Mouse (Mus musculus) lung, postnatal 0 days (tissue): Measurements from ENCODE around the gene Npff. TPM values are rescaled to one million over a fixed set of nuclear protein-coding genes. Genes with fewer than 3 reads are reported as not detected.

ENCODE experiments used
- ATAC-seq: fragments of 200-750 bp; cut with Nextera tagmentation; 2 replicates; pipeline ENCODE4 v1.8.0; 2017; ENCODE audit warnings: moderate library complexity
- DNase-seq: peaks from one replicate; pipeline ENCODE4 v3.0.0-alpha.2; 2016; ENCODE audit warnings: low spot score
- H3K27ac ChIP-seq: fragments of 300-500 bp; sonication (generic); 2 replicates; pipeline ENCODE4 v1.5.1; 2014; ENCODE audit warnings: antibody characterized with exemption, mild to moderate bottlenecking, low read length, mixed read lengths
- H3K27me3 ChIP-seq: fragments of 300-500 bp; sonication (generic); replicated peaks from 2 replicates; pipeline ENCODE4 v1.6.1; 2014; ENCODE audit warnings: low read length, mixed read lengths; ENCODE audit not compliant: insufficient read depth
- H3K36me3 ChIP-seq: fragments of 300-500 bp; sonication (generic); 2 replicates; pipeline ENCODE4 v1.6.1; 2014; ENCODE audit warnings: low read length, mixed read lengths; ENCODE audit not compliant: insufficient read depth
- H3K4me1 ChIP-seq: fragments of 300-500 bp; sonication (generic); 2 replicates; pipeline ENCODE4 v1.6.1; 2014; ENCODE audit warnings: antibody characterized with exemption, low read depth, low read length, mixed read lengths; ENCODE audit not compliant: insufficient read depth
- H3K4me2 ChIP-seq: fragments of 300-500 bp; sonication (generic); replicated peaks from 2 replicates; pipeline ENCODE4 v1.6.1; 2014; ENCODE audit warnings: low read depth, mild to moderate bottlenecking, low read length, moderate library complexity, mixed read lengths
- H3K4me3 ChIP-seq: fragments of 300-500 bp; sonication (generic); 2 replicates; pipeline ENCODE4 v1.5.1; 2014; ENCODE audit warnings: low read depth, low read length
- H3K9ac ChIP-seq: fragments of 300-500 bp; sonication (generic); replicated peaks from 2 replicates; pipeline ENCODE4 v1.6.1; 2014; ENCODE audit warnings: low read depth, mild to moderate bottlenecking
- H3K9me3 ChIP-seq: fragments of 300-500 bp; sonication (generic); 2 replicates; pipeline ENCODE4 v1.6.1; 2016; ENCODE audit warnings: low read length, mixed read lengths
- CTCF ChIP-seq: IDR thresholded peaks from 2 replicates; pipeline ENCODE4 v1.5.1; 2016; ENCODE audit warnings: antibody characterized with exemption, mild to moderate bottlenecking
- EP300 ChIP-seq: IDR thresholded peaks from 2 replicates; pipeline ENCODE4 v1.6.1; 2016; ENCODE audit warnings: antibody characterized with exemption, mild to moderate bottlenecking, control low read depth
- WGBS: fragments of 180-500 bp; shearing (Covaris S2); extraction: QIAGEN DNeasy Blood & Tissue Kit; methylation state at CpG from one replicate; pipeline ENCODE4 v1.1.7; 2014; 5-methylcytosine and 5-hydroxymethylcytosine counted together
- polyA plus RNA-seq: library from polyadenylated mRNA; unstranded; fragments of >200 nt; fragmentation: Nextera tagmentation; extraction: Ambion mirVana; gene quantifications from 2 replicates; pipeline ENCODE4 v1.2.1, GENCODE M21; 2015

The Npff gene
- polyA plus RNA-seq, 1 experiment from 2014 or later, result 3.7 TPM

- Histone ChIP-seq H3K9ac (no peak overlapping the region), H3K27me3 (no peaks in the 10 kb centered on the region), H3K4me2 (no peak overlapping the region), H3K9me3 (no peaks in the 10 kb centered on the region), H3K36me3 (peaks cover 33% of the 10 kb centered on the region), H3K4me1 (no peaks in the 10 kb centered on the region), H3K4me3 (no peak overlapping the region), H3K27ac (no peak overlapping the region)
- DNase-seq (no peak), ATAC-seq (no peak)
- WGBS, result 82% methylated on average over 9 of the region's 9 CpGs
- TF ChIP-seq EP300, result no peak
- no peak for TF ChIP-seq CTCF
Measured at GRCm38 (mm10) chr15:102503924-102504782, 20.6 kb downstream of the Npff start.

- H3K27ac ChIP-seq, result no peak within 1 kb of the TSS
- TF ChIP-seq EP300 (no peak), CTCF (no peak)
- H3K27me3 ChIP-seq, result no peaks in the 10 kb centered on the region
- H3K4me3 ChIP-seq, result no peak within 1 kb of the TSS
- no peak within 1 kb of the TSS for H3K9ac ChIP-seq
- no peak within 1 kb of the TSS for H3K4me2 ChIP-seq
- H3K9me3 ChIP-seq, result no peaks in the 10 kb centered on the region
- DNase-seq (no peak), ATAC-seq (no peak)
- H3K36me3 ChIP-seq, result peaks cover 38% of the 10 kb centered on the region
- 92% methylated on average over 1 of the region's 1 CpGs for WGBS
- H3K4me1 ChIP-seq, result no peaks in the 10 kb centered on the region
Measured at GRCm38 (mm10) chr15:102503447-102503846, 21.3 kb downstream of the Npff start, which contains the start of gene Gm10337. TSS of gene Gm10337 (plus strand) at chr15:102503722.

- H3K4me2 ChIP-seq, result no peak overlapping the region
- WGBS, result 72% methylated on average over 9 of the region's 9 CpGs
- no peak for DNase-seq
Measured at GRCm38 (mm10) chr15:102502254-102502840, 22.4 kb downstream of the Npff start.

GRCm38 (mm10) chr15:102501084-102501814, 23.5 kb downstream of the Npff start:
- Histone ChIP-seq H3K4me1 (no peaks in the 10 kb centered on the region), H3K27ac (no peak overlapping the region), H3K36me3 (peaks cover 48% of the 10 kb centered on the region), H3K9me3 (no peaks in the 10 kb centered on the region), H3K9ac (no peak overlapping the region), H3K4me2 (no peak overlapping the region), H3K27me3 (no peaks in the 10 kb centered on the region), H3K4me3 (no peak overlapping the region)
- ATAC-seq (no peak), DNase-seq (no peak)
- TF ChIP-seq CTCF (no peak), EP300 (no peak)
- WGBS, result 78% methylated on average over 19 of the region's 19 CpGs

More at GRCm38 (mm10) chr15:102502254-102502840, 22.4 kb downstream of the Npff start:
- Histone ChIP-seq H3K9ac (no peak overlapping the region), H3K27ac (no peak overlapping the region), H3K27me3 (no peaks in the 10 kb centered on the region), H3K4me3 (no peak overlapping the region), H3K36me3 (peaks cover 46% of the 10 kb centered on the region), H3K9me3 (no peaks in the 10 kb centered on the region), H3K4me1 (no peaks in the 10 kb centered on the region)
- TF ChIP-seq CTCF (no peak), EP300 (no peak)
- no peak for ATAC-seq

DNA sequence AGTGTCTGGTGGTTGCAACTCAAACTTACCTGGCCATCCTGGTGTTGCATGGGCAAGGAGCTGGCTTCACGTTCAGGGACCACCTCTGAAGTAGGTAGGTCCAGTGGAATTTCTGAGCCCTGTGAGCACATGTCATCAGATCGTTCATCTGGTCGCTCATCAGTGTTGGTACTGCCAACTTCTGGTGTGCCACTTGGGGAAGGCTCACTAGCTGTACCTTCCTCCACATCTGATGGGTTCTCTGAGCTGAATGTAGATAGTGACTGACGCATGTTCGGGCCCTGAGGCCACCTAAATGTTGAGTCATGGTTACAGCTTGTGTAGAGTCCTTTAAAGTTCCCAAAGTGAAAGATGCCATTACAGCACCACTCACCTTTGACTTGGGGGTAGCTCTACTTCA, 24.3 kb downstream of the Npff start:
- ATAC-seq (no peak), DNase-seq (no peak)
- 79% methylated on average over 5 of the region's 5 CpGs for WGBS
- no peak overlapping the region for H3K27ac ChIP-seq
- TF ChIP-seq CTCF, result no peak
- no peak for TF ChIP-seq EP300
- no peaks in the 10 kb centered on the region for H3K9me3 ChIP-seq
- H3K9ac ChIP-seq, result no peak overlapping the region
- no peaks in the 10 kb centered on the region for H3K4me1 ChIP-seq
- no peak overlapping the region for H3K4me2 ChIP-seq
- H3K27me3 ChIP-seq, result no peaks in the 10 kb centered on the region
- H3K4me3 ChIP-seq, result no peak overlapping the region
- H3K36me3 ChIP-seq, result peaks cover 48% of the 10 kb centered on the region

- ATAC-seq (no peak), DNase-seq (no peak)
- Histone ChIP-seq H3K9ac (no peak overlapping the region), H3K27ac (no peak overlapping the region), H3K27me3 (no peaks in the 10 kb centered on the region), H3K9me3 (no peaks in the 10 kb centered on the region), H3K36me3 (peaks cover 48% of the 10 kb centered on the region), H3K4me2 (no peak overlapping the region), H3K4me1 (no peaks in the 10 kb centered on the region), H3K4me3 (no peak overlapping the region)
- WGBS, result 84% methylated on average over 6 of the region's 6 CpGs
- TF ChIP-seq CTCF (no peak), EP300 (no peak)
Measured at GRCm38 (mm10) chr15:102499851-102500250, 24.9 kb downstream of the Npff start.
